Mouse (Mus musculus) CD4-positive, CD25-positive, alpha-beta regulatory T cell (primary cell): ENCODE measurements around the gene Cebpa. TPM values are rescaled to one million over a fixed set of nuclear protein-coding genes. Genes with fewer than 3 reads are reported as not detected.

Source experiments
- polyA plus RNA-seq: library from polyadenylated mRNA; unstranded; fragments of 100-300 nt; shearing (Covaris generic); gene quantifications from one replicate; pipeline ENCODE4 v1.2.1, GENCODE M21; 2017

The Cebpa gene
- polyA plus RNA-seq: 1.5 TPM

GRCm38 (mm10) chr7:35118841-35119413 lies at the start of gene Cebpa:
TSS of gene Cebpa (plus strand) at chr7:35119293.

Other genes with a start within 250 kb of the Cebpa start
- 53.5 TPM for gene Pepd, start 206.9 kb upstream of the Cebpa start, polyA plus RNA-seq
- 38.6 TPM for gene Cebpg, start 62.7 kb upstream of the Cebpa start, polyA plus RNA-seq
- gene Slc7a10, start 67.1 kb downstream of the Cebpa start, polyA plus RNA-seq: 5.2 TPM
- gene Lrp3, start 96.2 kb downstream of the Cebpa start, polyA plus RNA-seq: 0.91 TPM
- gene Gpatch1, start 199.1 kb downstream of the Cebpa start, polyA plus RNA-seq: 17.9 TPM
- 0.35 TPM for gene Rhpn2, start 214.9 kb downstream of the Cebpa start, polyA plus RNA-seq